In the genomic region with DNA sequence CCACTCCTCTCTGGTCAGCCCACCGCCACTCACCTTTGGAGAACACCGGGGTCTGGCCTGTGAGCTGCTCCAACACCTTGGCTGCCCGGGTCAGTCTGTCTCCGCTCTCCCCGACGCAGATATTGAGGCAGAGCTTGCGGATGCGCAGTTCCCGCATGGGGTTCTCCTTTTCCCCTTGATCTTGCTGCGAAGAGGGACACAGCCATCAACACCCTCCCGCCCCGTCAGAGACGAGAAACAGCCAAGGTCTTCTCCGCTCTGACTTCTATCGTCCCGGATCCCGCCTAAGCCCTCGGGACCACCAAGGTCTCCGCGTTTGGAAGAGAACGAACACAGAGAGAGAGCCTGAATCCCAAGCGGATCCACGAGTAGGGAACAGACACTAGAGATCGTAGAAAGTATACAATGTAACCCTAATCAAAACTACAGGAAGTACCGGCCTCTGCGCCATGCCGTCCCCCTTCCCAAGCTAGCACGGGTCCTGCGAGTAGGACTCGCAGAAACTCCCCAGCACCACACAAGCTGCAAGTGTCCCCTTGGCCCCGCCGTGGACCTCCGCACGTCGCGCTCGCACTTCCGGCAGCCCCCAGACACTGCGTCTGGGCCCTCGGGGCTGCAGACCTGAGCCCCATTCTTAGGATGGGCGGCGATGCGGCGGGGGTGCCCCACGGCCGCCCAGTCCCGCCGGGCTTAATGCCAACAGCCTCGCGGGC, we compare ENCODE assay signal across 8 mouse cellular contexts. TPM values are rescaled to one million over a fixed set of nuclear protein-coding genes. Genes with fewer than 3 reads are reported as not detected.
DNase-seq lines count a peak whose midpoint lies in the region; ATAC-seq and TF ChIP-seq lines count a peak whose summit lies in the region.

No protein-coding gene starts in this region.

- peak overlapping the region; percentile 73 for H3K4me2 ChIP-seq in lung, embryonic 15.5 days
- peak overlapping the region; percentile 99 for H3K4me2 ChIP-seq in forebrain, embryonic 13.5 days
- H3K4me2 ChIP-seq in limb, embryonic 11.5 days (ENCODE audit: low read depth, severe bottlenecking) = peak overlapping the region; percentile 78
- H3K4me2 ChIP-seq in neural tube, embryonic 14.5 days (ENCODE audit: low read depth, low read length) = peak overlapping the region; percentile 96

- peak overlapping the region; percentile 99 for H3K9ac ChIP-seq in lung, embryonic 15.5 days
- H3K9ac ChIP-seq in forebrain, embryonic 13.5 days = peak overlapping the region; percentile 98
- peak overlapping the region; percentile 99 for H3K9ac ChIP-seq in limb, embryonic 11.5 days (ENCODE audit: low read length)
- H3K9ac ChIP-seq in neural tube, embryonic 14.5 days (replicated peaks; ENCODE audit: low read depth, low read length) = peak overlapping the region; percentile 93

- TF ChIP-seq POLR2A in bone marrow, adult 2 months (IDR thresholded peaks at IDR 0.05; ENCODE audit: borderline replicate concordance, control insufficient read depth, low read depth, low read length) = no peak

- peak overlapping the region; percentile 85 for H3K27ac ChIP-seq in lung, embryonic 15.5 days
- H3K27ac ChIP-seq in bone marrow, adult 2 months (ENCODE audit: control insufficient read depth, insufficient read depth, low read depth, low read length, poor library complexity) = peak overlapping the region; percentile 60; the same call in 1 of the 2 replicates
- peak overlapping the region; percentile 92 for H3K27ac ChIP-seq in forebrain, embryonic 13.5 days
- H3K27ac ChIP-seq in limb, embryonic 11.5 days (replicated peaks; ENCODE audit: low read depth, low read length) = peak overlapping the region; percentile 92
- H3K27ac ChIP-seq in neural tube, embryonic 14.5 days (ENCODE audit: low read depth, low read length) = peak overlapping the region; percentile 94

- no peak for DNase-seq in lung, postnatal 10 days
- DNase-seq in limb, embryonic 11.5 days (ENCODE audit: low spot score) = no peak
- DNase-seq in adrenal gland, adult 2 months = no peak
- no peak for DNase-seq in cerebellum, adult 18-20 months

- under 1% methylated on average over 50 of the region's 50 CpGs for WGBS in lung, embryonic 15.5 days
- WGBS in bone marrow, adult 2 months = under 1% methylated on average over 50 of the region's 50 CpGs
- WGBS in forebrain, embryonic 13.5 days = under 1% methylated on average over 50 of the region's 50 CpGs
- under 1% methylated on average over 42 of the region's 50 CpGs for WGBS in limb, embryonic 11.5 days
- under 1% methylated on average over 47 of the region's 50 CpGs for WGBS in neural tube, embryonic 14.5 days

- H3K9me3 ChIP-seq in lung, embryonic 15.5 days = no peaks in the 10 kb centered on the region
- H3K9me3 ChIP-seq in forebrain, embryonic 13.5 days (replicated peaks) = no peaks in the 10 kb centered on the region
- no peaks in the 10 kb centered on the region for H3K9me3 ChIP-seq in limb, embryonic 11.5 days (ENCODE audit: control insufficient read depth, low read length)
- no peaks in the 10 kb centered on the region for H3K9me3 ChIP-seq in neural tube, embryonic 14.5 days (ENCODE audit: control insufficient read depth, low read length)

- H3K4me3 ChIP-seq in lung, embryonic 15.5 days = peak overlapping the region; percentile 95
- peak overlapping the region; percentile 81 for H3K4me3 ChIP-seq in bone marrow, adult 2 months (replicated peaks; ENCODE audit: control insufficient read depth, low read depth, low read length)
- H3K4me3 ChIP-seq in forebrain, embryonic 13.5 days = peak overlapping the region; percentile 97
- peak overlapping the region; percentile 99 for H3K4me3 ChIP-seq in limb, embryonic 11.5 days (ENCODE audit: low read depth, low read length)
- H3K4me3 ChIP-seq in neural tube, embryonic 14.5 days (ENCODE audit: low read depth, low read length) = peak overlapping the region; percentile 97

- H3K36me3 ChIP-seq in lung, embryonic 15.5 days = peaks cover 41% of the 10 kb centered on the region
- peaks cover 42% of the 10 kb centered on the region for H3K36me3 ChIP-seq in forebrain, embryonic 13.5 days (ENCODE audit: poor library complexity, severe bottlenecking)
- H3K36me3 ChIP-seq in limb, embryonic 11.5 days (ENCODE audit: control insufficient read depth, insufficient read depth, low read length) = peaks cover 25% of the 10 kb centered on the region
- H3K36me3 ChIP-seq in neural tube, embryonic 14.5 days (ENCODE audit: control insufficient read depth, insufficient read depth, low read length) = peaks cover 38% of the 10 kb centered on the region

- ATAC-seq in lung, embryonic 15.5 days (ENCODE audit: borderline replicate concordance, extremely low read depth, low FRiP score, low TSS enrichment) = peak; percentile 79
- peak; percentile 89 for ATAC-seq in forebrain, embryonic 13.5 days
- peak; percentile 69 for ATAC-seq in limb, embryonic 11.5 days (ENCODE audit: insufficient number of reproducible peaks, low FRiP score, low TSS enrichment, low read depth)
- ATAC-seq in neural tube, embryonic 14.5 days (ENCODE audit: low read depth) = peak; percentile 87

- no peak for TF ChIP-seq CTCF in bone marrow, adult 2 months (IDR thresholded peaks at IDR 0.05; ENCODE audit: control insufficient read depth, insufficient read depth, low read length)

- no peaks in the 10 kb centered on the region for H3K27me3 ChIP-seq in lung, embryonic 15.5 days
- no peaks in the 10 kb centered on the region for H3K27me3 ChIP-seq in forebrain, embryonic 13.5 days
- H3K27me3 ChIP-seq in limb, embryonic 11.5 days (ENCODE audit: control insufficient read depth, insufficient read depth, low read length) = no peaks in the 10 kb centered on the region
- no peaks in the 10 kb centered on the region for H3K27me3 ChIP-seq in neural tube, embryonic 14.5 days (ENCODE audit: control insufficient read depth, insufficient read depth, low read length)

- H3K4me1 ChIP-seq in lung, embryonic 15.5 days = peaks cover 21% of the 10 kb centered on the region
- H3K4me1 ChIP-seq in bone marrow, adult 2 months (ENCODE audit: control insufficient read depth, insufficient read depth, low read length) = no peaks in the 10 kb centered on the region; the same call in 1 of the 2 replicates
- peaks cover 29% of the 10 kb centered on the region for H3K4me1 ChIP-seq in forebrain, embryonic 13.5 days
- H3K4me1 ChIP-seq in limb, embryonic 11.5 days (ENCODE audit: control insufficient read depth, insufficient read depth, low read length) = peaks cover 12% of the 10 kb centered on the region
- peaks cover 10% of the 10 kb centered on the region; the same call in 1 of the 2 replicates for H3K4me1 ChIP-seq in neural tube, embryonic 14.5 days (ENCODE audit: control insufficient read depth, insufficient read depth, low read length)

RNA-seq across cellular contexts. Expression of a gene that starts 0.5 kb away (rescaled TPM):
- polyA plus RNA-seq in lung, embryonic 15.5 days (2015; fragmentation: Nextera tagmentation; extraction: Ambion mirVana) = 476 and 482 TPM in 2 replicates
- 682 and 1,270 TPM in 2 replicates for polyA plus RNA-seq in bone marrow, adult 2 months (2011; ENCODE audit: insufficient read depth, insufficient read length, low replicate concordance, missing spikeins)
- polyA plus RNA-seq in forebrain, embryonic 13.5 days (2015; fragmentation: Nextera tagmentation; extraction: Ambion mirVana) = 383 and 388 TPM in 2 replicates
- 529 and 535 TPM in 2 replicates for polyA plus RNA-seq in limb, embryonic 11.5 days (2014; fragmentation: Nextera tagmentation; extraction: Ambion mirVana)
- 251 and 261 TPM in 2 replicates for polyA plus RNA-seq in neural tube, embryonic 14.5 days (2014; fragmentation: Nextera tagmentation; extraction: Ambion mirVana)
- total RNA-seq in adrenal gland, adult 2 months (2021) = 100 to 1,000 TPM; 582 to 615 TPM
- polyA plus RNA-seq in adrenal gland, adult 2 months (2012; rRNA removed) = 162 and 164 TPM in 2 replicates

RNA-seq across cellular contexts. Expression of a gene that starts 31.1 kb away (rescaled TPM):
- polyA plus RNA-seq in lung, embryonic 15.5 days (2015; fragmentation: Nextera tagmentation; extraction: Ambion mirVana) = 36.1 and 38.3 TPM in 2 replicates
- polyA plus RNA-seq in bone marrow, adult 2 months (2011; ENCODE audit: insufficient read depth, insufficient read length, low replicate concordance, missing spikeins) = 16.8 and 22.9 TPM in 2 replicates
- polyA plus RNA-seq in forebrain, embryonic 13.5 days (2015; fragmentation: Nextera tagmentation; extraction: Ambion mirVana) = 29.1 and 30.9 TPM in 2 replicates
- polyA plus RNA-seq in limb, embryonic 11.5 days (2014; fragmentation: Nextera tagmentation; extraction: Ambion mirVana) = 45.8 and 47.3 TPM in 2 replicates
- 29.7 and 32.2 TPM in 2 replicates for polyA plus RNA-seq in neural tube, embryonic 14.5 days (2014; fragmentation: Nextera tagmentation; extraction: Ambion mirVana)
- total RNA-seq in adrenal gland, adult 2 months (2021) = 10 to 100 TPM; 40.8 to 46.8 TPM
- polyA plus RNA-seq in adrenal gland, adult 2 months (2012; rRNA removed) = 4.2 and 4.4 TPM in 2 replicates
